Mouse (Mus musculus) E14TG2a.4 (cell line): ENCODE results near the gene Zmat5.

Source experiments
- H3K27me3 ChIP-seq: 2 replicates; pipeline ENCODE4 v1.6.1; 2014; ENCODE audit warnings: low read length, control low read depth; ENCODE audit not compliant: insufficient read depth
- H3K36me3 ChIP-seq: 2 replicates; pipeline ENCODE4 v1.6.1; 2014; ENCODE audit warnings: low read length, control low read depth; ENCODE audit not compliant: insufficient read depth
- H3K4me1 ChIP-seq: replicated peaks from 2 replicates; pipeline ENCODE4 v1.6.1; 2014; ENCODE audit warnings: low read depth, low read length, control low read depth
- H3K4me3 ChIP-seq: replicated peaks from 2 replicates; pipeline ENCODE4 v1.5.1; 2014; ENCODE audit warnings: mild to moderate bottlenecking, low read length
- H3K9me3 ChIP-seq: 2 replicates; pipeline ENCODE4 v1.6.1; 2014; ENCODE audit warnings: low read length, control low read depth
- CTCF ChIP-seq: conservative IDR thresholded peaks from 2 replicates; pipeline ENCODE4 v1.5.1; 2014; ENCODE audit warnings: low read length
- NANOG ChIP-seq: IDR thresholded peaks from 2 replicates; pipeline ENCODE4 v1.6.1; 2014; ENCODE audit warnings: borderline replicate concordance, low read length, mixed read lengths
- POU5F1 ChIP-seq: IDR thresholded peaks from 2 replicates; pipeline ENCODE4 v1.6.1; 2014; ENCODE audit warnings: low read length, borderline replicate concordance

Gene Zmat5

DNA sequence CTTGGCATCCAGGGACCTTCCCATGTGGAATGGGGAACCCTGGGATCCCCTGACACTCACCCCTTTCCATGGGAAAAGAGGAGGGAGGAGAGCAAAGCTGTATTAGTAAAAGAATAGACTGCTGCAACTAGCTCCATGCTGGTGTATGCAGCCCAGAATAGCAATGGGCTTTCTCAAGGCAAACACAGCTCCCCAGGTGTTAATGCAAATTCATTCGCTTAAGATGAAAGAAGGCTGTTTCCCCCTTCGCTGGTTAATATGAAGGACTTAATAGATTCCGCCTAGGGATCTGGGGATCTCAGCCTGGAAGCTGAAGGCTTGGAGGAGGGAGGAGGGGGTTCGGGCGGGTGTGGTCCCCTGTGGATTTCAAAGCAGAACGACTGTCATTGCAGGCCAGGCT is 57.5 kb downstream of the Zmat5 start:
- no peaks in the 10 kb centered on the region for H3K9me3 ChIP-seq
- H3K36me3 ChIP-seq = peaks cover 8% of the 10 kb centered on the region
- no peak overlapping the region for H3K4me3 ChIP-seq
- TF ChIP-seq CTCF = no peak
- no peak for TF ChIP-seq NANOG
- TF ChIP-seq POU5F1 = no peak
- H3K4me1 ChIP-seq = peaks cover 69% of the 10 kb centered on the region
- H3K27me3 ChIP-seq = peaks cover 28% of the 10 kb centered on the region

DNA sequence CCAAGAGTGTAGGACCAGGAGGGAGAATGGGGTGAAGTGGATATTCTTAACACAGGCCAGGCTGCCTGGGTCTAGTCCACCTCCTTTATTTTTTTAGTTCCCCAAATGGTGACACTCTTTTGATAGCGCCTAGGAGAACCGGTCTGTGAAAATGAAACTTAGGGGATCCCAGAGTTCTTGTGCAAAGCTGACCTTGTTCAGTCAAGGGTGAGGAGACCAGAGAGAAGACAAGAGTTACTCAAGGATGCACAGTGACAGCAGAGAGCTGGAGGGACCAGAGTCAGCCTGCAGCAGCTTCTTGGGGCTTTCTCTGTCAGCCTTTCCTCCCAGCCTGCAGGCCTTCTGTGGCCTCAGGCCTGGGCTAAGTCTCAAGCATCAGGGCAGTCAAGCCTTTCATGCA is 58.0 kb downstream of the Zmat5 start:
- peaks cover 68% of the 10 kb centered on the region for H3K4me1 ChIP-seq
- H3K36me3 ChIP-seq = peaks cover 14% of the 10 kb centered on the region
- H3K27me3 ChIP-seq = peaks cover 28% of the 10 kb centered on the region
- no peak overlapping the region for H3K4me3 ChIP-seq
- H3K9me3 ChIP-seq = no peaks in the 10 kb centered on the region
- TF ChIP-seq POU5F1 = no peak
- no peak for TF ChIP-seq CTCF

DNA sequence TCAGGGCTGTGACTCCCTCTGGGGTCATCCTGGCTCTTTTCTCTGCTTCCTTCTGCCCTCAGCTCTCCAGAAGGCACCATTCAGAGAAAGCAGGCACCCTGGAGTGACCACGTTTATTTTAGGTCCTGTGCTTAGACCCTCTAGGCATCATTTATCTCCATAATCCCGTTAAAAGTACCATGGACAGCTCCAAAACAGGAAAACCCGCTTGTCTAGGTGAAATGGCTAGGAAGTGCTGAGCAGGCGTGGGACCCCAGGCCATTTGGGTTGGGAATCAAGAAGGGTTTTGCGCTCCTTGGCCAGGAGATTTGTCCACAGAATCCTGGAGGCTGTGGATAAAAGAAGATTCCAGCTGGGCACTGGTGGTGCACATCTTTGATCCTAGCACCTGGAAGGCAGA is 59.2 kb downstream of the Zmat5 start:
- peaks cover 28% of the 10 kb centered on the region for H3K27me3 ChIP-seq
- TF ChIP-seq NANOG (no peak), CTCF (no peak), POU5F1 (no peak)

DNA sequence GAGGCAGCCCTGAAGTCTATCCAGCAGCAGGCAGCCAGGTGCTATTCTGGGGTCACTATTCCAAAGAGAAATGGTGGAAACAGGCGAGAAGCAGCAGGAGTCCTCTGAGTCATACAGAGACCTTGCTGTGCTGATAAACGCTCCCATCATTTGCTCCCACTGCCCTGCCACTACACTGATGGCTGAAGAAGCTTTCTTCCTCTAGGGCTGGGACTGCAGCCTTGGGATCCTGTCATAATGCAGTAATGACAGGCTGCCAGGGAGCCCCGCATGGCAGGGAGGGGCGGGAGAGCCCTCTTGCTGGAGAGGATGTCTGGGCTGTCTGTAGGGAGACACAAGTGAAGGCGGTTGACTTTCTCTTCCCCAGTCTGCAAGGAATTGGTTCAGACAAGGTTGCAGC is 60.0 kb downstream of the Zmat5 start:
- Histone ChIP-seq H3K36me3 (peaks cover 33% of the 10 kb centered on the region), H3K9me3 (no peaks in the 10 kb centered on the region), H3K4me1 (peaks cover 79% of the 10 kb centered on the region), H3K27me3 (peaks cover 25% of the 10 kb centered on the region), H3K4me3 (no peak overlapping the region)
- TF ChIP-seq NANOG (peak; percentile 58), CTCF (no peak)

More for the DNA sequence above, 59.2 kb downstream of the Zmat5 start:
- Histone ChIP-seq H3K4me3 (no peak overlapping the region), H3K4me1 (peaks cover 75% of the 10 kb centered on the region), H3K9me3 (no peaks in the 10 kb centered on the region), H3K36me3 (peaks cover 25% of the 10 kb centered on the region)

DNA sequence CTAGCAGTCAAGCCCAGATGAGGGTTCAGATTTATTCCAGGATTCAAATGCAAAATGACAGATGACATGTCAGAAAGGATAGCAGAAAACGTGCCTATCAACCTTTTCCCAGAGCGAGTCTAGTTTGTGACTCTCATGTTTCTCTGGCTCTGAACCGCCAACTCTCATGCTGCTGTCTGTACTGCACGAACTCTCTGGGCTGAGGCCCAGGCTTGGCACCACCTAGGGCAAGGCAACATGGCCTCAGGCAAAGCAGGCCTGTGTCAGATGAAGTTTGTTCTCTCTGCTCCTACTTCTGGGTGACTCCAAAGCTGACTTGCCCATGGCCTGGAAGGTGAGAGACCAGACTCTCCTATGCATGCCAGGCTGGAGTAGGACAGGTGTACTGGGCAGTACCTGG is 63.9 kb downstream of the Zmat5 start:
- Histone ChIP-seq H3K36me3 (peaks cover 72% of the 10 kb centered on the region), H3K4me1 (peaks cover 89% of the 10 kb centered on the region), H3K4me3 (no peak overlapping the region), H3K9me3 (no peaks in the 10 kb centered on the region), H3K27me3 (no peaks in the 10 kb centered on the region)
- TF ChIP-seq CTCF = no peak
- TF ChIP-seq NANOG = no peak
- TF ChIP-seq POU5F1 = no peak

DNA sequence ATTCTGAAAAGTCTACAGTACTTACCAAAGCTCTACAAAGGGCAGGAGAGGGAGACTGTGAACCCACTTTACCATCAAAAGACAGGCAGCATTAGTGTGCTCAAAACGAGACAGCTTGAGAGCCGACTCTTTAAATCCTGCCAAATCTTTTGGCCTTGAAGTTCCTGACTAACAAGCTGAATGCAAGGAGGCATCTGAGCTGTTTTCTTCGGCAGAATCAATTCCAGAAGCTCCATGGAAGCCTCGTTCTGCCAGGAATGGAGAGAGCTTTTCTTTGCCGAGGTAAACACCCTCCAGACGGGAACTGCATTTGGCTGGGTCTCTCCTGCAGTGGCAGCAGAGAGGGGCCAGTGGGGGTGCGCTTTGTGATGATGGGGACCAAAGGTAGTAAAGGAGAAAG is 64.8 kb downstream of the Zmat5 start:
- TF ChIP-seq CTCF (no peak), POU5F1 (no peak), NANOG (no peak)
- H3K9me3 ChIP-seq = no peaks in the 10 kb centered on the region
- H3K27me3 ChIP-seq = no peaks in the 10 kb centered on the region
- peaks cover 81% of the 10 kb centered on the region for H3K36me3 ChIP-seq
- H3K4me1 ChIP-seq = peaks cover 89% of the 10 kb centered on the region
- H3K4me3 ChIP-seq = no peak overlapping the region

DNA sequence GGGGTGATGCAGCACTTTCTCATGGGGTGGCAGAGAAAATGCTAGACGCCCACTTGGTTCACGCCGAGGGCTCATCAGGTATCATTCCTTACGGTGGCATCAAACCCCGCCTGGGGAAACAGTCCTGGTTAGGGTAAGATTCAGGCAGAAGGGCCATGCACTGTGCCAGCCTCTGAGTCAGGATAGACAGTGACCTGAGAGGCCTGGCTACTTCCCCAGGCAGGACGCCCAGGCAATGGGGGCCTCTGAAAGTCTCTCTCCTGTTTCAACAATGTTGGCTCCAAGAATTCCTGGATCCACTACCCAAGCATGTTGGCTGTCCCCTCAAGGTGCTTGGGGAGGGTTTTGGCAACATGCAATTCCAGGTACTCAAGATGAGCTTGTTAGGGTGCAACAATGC is 65.4 kb downstream of the Zmat5 start:
- H3K36me3 ChIP-seq = peaks cover 87% of the 10 kb centered on the region
- peaks cover 85% of the 10 kb centered on the region for H3K4me1 ChIP-seq
- H3K27me3 ChIP-seq = no peaks in the 10 kb centered on the region
- no peaks in the 10 kb centered on the region for H3K9me3 ChIP-seq
- TF ChIP-seq CTCF (no peak), POU5F1 (no peak), NANOG (no peak)
- no peak overlapping the region for H3K4me3 ChIP-seq

DNA sequence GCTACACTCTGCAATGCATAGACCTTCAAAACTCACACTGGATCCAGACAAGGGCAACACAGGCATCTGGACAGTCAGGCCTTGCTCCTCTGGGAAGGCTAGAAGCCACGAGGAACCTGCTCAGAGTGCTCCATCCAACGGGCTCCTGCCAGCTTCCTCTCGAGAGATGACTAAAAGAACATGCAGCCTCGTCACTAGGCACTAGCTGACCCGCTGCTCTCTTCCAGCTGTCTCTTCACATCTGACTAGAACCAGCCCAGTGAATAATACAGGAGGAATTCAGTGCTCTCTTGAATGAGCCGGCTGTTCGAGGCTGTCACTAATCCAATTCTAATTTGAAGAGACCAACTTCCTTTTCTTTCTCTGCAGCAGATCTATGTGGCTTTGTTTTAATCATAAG is 67.3 kb downstream of the Zmat5 start:
- Histone ChIP-seq H3K4me3 (no peak overlapping the region), H3K9me3 (no peaks in the 10 kb centered on the region), H3K4me1 (peaks cover 75% of the 10 kb centered on the region), H3K36me3 (peaks cover 94% of the 10 kb centered on the region), H3K27me3 (no peaks in the 10 kb centered on the region)
- TF ChIP-seq CTCF (no peak), POU5F1 (no peak), NANOG (no peak)

DNA sequence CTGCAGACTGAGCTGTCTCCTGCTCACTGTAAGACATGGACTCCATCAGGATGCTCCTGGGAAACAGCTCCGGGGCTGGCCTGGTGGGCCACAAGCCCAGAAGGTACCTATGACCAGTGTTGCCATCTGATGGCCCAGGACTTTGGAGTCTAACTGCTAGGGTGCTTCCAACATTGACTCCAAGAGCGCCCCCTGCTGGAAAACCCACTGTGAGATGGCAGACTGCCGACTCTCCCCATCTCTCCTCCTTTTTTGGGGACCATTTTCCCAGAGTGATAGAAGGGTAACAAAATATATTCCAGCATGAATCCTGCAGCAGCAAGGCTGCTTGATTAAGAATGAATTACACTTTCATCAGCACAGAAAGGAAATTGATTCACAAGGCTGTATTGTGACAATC is 68.4 kb downstream of the Zmat5 start:
- TF ChIP-seq NANOG (no peak), POU5F1 (no peak), CTCF (peak; percentile 78)
- peaks cover 94% of the 10 kb centered on the region for H3K36me3 ChIP-seq

DNA sequence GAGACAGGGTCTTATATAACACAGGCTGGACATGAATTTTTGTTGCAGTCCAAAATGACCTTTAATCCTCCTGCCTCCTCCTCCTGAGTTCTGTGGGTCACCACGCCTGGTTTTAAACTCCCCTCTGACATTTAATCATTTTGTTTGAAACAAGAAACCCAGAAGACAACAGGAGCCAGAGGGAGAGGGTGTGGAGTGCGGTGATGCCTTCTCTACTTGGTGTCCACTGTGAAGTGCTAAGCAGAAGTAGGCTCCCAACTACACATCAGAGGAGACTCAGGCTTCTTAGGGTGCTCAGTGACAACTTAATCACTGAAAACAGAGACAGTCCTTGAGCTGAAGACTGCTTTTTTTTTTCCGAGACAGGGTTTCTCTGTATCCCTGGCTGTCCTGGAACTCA is 76.4 kb downstream of the Zmat5 start:
- Histone ChIP-seq H3K27me3 (no peaks in the 10 kb centered on the region), H3K36me3 (peaks cover 100% of the 10 kb centered on the region), H3K4me3 (no peak overlapping the region), H3K9me3 (no peaks in the 10 kb centered on the region), H3K4me1 (no peaks in the 10 kb centered on the region)
- no peak for TF ChIP-seq NANOG
- TF ChIP-seq POU5F1 = no peak
- no peak for TF ChIP-seq CTCF

More for the DNA sequence above, 68.4 kb downstream of the Zmat5 start:
- Histone ChIP-seq H3K4me3 (no peak overlapping the region), H3K4me1 (peaks cover 65% of the 10 kb centered on the region), H3K27me3 (no peaks in the 10 kb centered on the region), H3K9me3 (no peaks in the 10 kb centered on the region)
